Mouse (Mus musculus) C2C12 (cell line): ENCODE measurements around the gene 4930432K21Rik.

ENCODE experiments used
- CEBPB ChIP-seq: IDR thresholded peaks from one replicate; pipeline ENCODE4 v1.6.1; 2011; ENCODE audit warnings: low read depth, mild to moderate bottlenecking, control low read depth, moderate library complexity
- CTCF ChIP-seq: IDR thresholded peaks from one replicate; pipeline ENCODE4 v1.5.1; 2011; ENCODE audit not compliant: control insufficient read depth, insufficient read depth, insufficient read length
- FOSL1 ChIP-seq: IDR thresholded peaks from one replicate; pipeline ENCODE4 v1.8.0; 2011; ENCODE audit warnings: mild to moderate bottlenecking, low read length; ENCODE audit not compliant: poor library complexity, insufficient read depth, severe bottlenecking
- MAX ChIP-seq: IDR thresholded peaks from one replicate; pipeline ENCODE4 v1.6.1; 2011; ENCODE audit warnings: mild to moderate bottlenecking, control low read depth
- MYOD1 ChIP-seq: IDR thresholded peaks from one replicate; pipeline ENCODE4 v1.6.1; 2011; ENCODE audit warnings: low read depth; ENCODE audit not compliant: control insufficient read depth, insufficient read length
- USF1 ChIP-seq: IDR thresholded peaks from one replicate; pipeline ENCODE4 v1.6.1; 2011; ENCODE audit warnings: low read depth, mild to moderate bottlenecking, control low read depth, moderate library complexity

DNA sequence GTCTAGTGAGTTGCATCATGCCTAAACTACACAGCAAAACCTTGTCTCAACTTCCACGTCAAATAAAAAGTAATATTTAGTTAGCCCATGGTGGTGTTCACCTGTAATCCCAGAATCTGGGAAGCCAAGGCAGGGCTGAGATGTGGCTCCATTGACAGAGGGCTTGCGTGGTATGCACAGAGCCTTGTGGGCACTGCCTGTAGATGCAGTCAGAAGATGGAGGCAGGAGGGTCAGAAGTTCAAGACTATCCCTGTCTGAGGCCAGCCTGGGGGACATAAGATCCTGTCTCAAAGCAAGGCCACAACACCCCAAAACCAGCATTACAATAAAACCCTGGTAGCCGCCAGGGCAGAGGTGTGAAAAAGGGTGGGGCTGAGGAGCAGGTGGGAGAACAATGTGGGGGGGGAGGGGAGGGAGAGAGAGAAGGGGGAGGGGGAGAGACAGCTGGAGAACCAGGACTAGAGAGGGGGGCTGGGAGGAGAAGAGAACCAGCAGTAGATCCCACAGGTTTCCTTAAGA lies 46.5 kb downstream of the 4930432K21Rik start:
- TF ChIP-seq USF1 (no peak), CTCF (no peak), MAX (no peak), CEBPB (no peak), MYOD1 (no peak), FOSL1 (no peak)
